Mouse (Mus musculus): ENCODE measurements around the gene Aknad1. TPM values are rescaled to one million over a fixed set of nuclear protein-coding genes. Genes with fewer than 3 reads are reported as not detected.

Gene Aknad1
- polyA plus RNA-seq, 1 experiment = 1.3 TPM

DNA sequence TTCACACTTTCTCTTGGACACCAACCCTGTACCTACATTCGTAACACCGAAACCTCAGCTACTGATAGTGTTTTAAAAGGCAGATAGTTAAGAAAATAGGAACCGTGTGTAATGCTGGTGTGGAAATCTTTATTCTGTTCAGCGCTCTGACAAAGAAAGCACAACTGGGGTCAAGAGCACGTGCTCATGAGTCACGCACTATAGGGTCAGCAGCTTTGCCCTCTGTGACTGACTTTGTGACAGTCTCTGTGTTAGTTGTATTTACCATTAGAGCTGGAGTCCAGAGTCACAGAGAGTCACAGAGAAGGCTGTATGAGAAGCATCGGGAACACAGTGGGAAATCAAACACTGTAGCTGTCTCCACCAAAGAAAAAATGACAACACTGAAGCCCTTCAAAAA lies 27.5 kb downstream of the Aknad1 start:
- H3K27ac ChIP-seq (ENCODE audit: control insufficient read depth, insufficient read depth, low read depth, low read length, poor library complexity) = no peak overlapping the region
- TF ChIP-seq CTCF (IDR thresholded peaks at IDR 0.05; ENCODE audit: control insufficient read depth, insufficient read depth, low read length) = no peak
- no peak for TF ChIP-seq POLR2A (IDR thresholded peaks at IDR 0.05; ENCODE audit: borderline replicate concordance, control insufficient read depth, low read depth, low read length)
- H3K4me1 ChIP-seq (ENCODE audit: control insufficient read depth, insufficient read depth, low read length) = no peaks in the 10 kb centered on the region
- H3K4me3 ChIP-seq (replicated peaks; ENCODE audit: control insufficient read depth, low read depth, low read length) = no peak overlapping the region
- WGBS = 65% methylated on average over 7 of the region's 7 CpGs

- no peak overlapping the region for H3K4me3 ChIP-seq (replicated peaks; ENCODE audit: control insufficient read depth, low read depth, low read length)
- no peaks in the 10 kb centered on the region for H3K4me1 ChIP-seq (ENCODE audit: control insufficient read depth, insufficient read depth, low read length)
- TF ChIP-seq POLR2A (IDR thresholded peaks at IDR 0.05; ENCODE audit: borderline replicate concordance, control insufficient read depth, low read depth, low read length) (no peak), CTCF (IDR thresholded peaks at IDR 0.05; ENCODE audit: control insufficient read depth, insufficient read depth, low read length) (no peak)
- H3K27ac ChIP-seq (ENCODE audit: control insufficient read depth, insufficient read depth, low read depth, low read length, poor library complexity) = no peak overlapping the region
- 21% methylated on average over 10 of the region's 10 CpGs for WGBS
Observed at GRCm38 (mm10) chr3:108767416-108767815, 28.0 kb downstream of the Aknad1 start.

- Histone ChIP-seq H3K27ac (ENCODE audit: control insufficient read depth, insufficient read depth, low read depth, low read length, poor library complexity) (no peak overlapping the region), H3K4me3 (replicated peaks; ENCODE audit: control insufficient read depth, low read depth, low read length) (no peak overlapping the region), H3K4me1 (ENCODE audit: control insufficient read depth, insufficient read depth, low read length) (no peaks in the 10 kb centered on the region)
- TF ChIP-seq POLR2A (IDR thresholded peaks at IDR 0.05; ENCODE audit: borderline replicate concordance, control insufficient read depth, low read depth, low read length) (no peak), CTCF (IDR thresholded peaks at IDR 0.05; ENCODE audit: control insufficient read depth, insufficient read depth, low read length) (no peak)
- WGBS = 62% methylated on average over 6 of the region's 6 CpGs
Observed at GRCm38 (mm10) chr3:108769547-108769946, 30.1 kb downstream of the Aknad1 start.

GRCm38 (mm10) chr3:108770725-108771368 lies 31.4 kb downstream of the Aknad1 start:
- Histone ChIP-seq H3K4me3 (replicated peaks; ENCODE audit: control insufficient read depth, low read depth, low read length) (no peak overlapping the region), H3K4me1 (ENCODE audit: control insufficient read depth, insufficient read depth, low read length) (no peaks in the 10 kb centered on the region), H3K27ac (ENCODE audit: control insufficient read depth, insufficient read depth, low read depth, low read length, poor library complexity) (no peak overlapping the region)
- TF ChIP-seq POLR2A (IDR thresholded peaks at IDR 0.05; ENCODE audit: borderline replicate concordance, control insufficient read depth, low read depth, low read length) (no peak), CTCF (IDR thresholded peaks at IDR 0.05; ENCODE audit: control insufficient read depth, insufficient read depth, low read length) (no peak)
- WGBS = 47% methylated on average over 6 of the region's 6 CpGs

DNA sequence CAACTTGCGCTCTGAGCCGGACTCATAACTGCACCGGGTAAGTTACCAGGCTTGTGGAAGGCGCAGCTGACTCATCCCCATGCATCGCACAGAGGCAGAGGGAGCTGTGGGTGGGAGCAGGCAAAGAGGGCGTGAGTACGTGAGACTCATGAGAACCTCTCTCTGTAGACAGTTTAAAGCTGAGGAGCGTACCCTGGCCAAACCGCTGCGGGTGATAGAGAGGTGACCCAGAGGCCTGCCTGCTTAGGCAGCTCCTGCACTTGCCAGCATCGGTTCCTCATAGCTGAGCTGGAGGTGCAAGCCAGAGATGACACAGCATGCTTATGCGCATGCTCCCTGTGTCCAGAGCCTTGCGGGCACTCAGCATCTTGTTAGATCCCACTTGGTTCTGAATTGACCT lies 32.8 kb downstream of the Aknad1 start:
- H3K4me1 ChIP-seq (ENCODE audit: control insufficient read depth, insufficient read depth, low read length) = no peaks in the 10 kb centered on the region
- TF ChIP-seq POLR2A (IDR thresholded peaks at IDR 0.05; ENCODE audit: borderline replicate concordance, control insufficient read depth, low read depth, low read length) (no peak), CTCF (IDR thresholded peaks at IDR 0.05; ENCODE audit: control insufficient read depth, insufficient read depth, low read length) (no peak)
- 81% methylated on average over 13 of the region's 13 CpGs for WGBS
- H3K27ac ChIP-seq (ENCODE audit: control insufficient read depth, insufficient read depth, low read depth, low read length, poor library complexity) = no peak overlapping the region
- no peak overlapping the region for H3K4me3 ChIP-seq (replicated peaks; ENCODE audit: control insufficient read depth, low read depth, low read length)

DNA sequence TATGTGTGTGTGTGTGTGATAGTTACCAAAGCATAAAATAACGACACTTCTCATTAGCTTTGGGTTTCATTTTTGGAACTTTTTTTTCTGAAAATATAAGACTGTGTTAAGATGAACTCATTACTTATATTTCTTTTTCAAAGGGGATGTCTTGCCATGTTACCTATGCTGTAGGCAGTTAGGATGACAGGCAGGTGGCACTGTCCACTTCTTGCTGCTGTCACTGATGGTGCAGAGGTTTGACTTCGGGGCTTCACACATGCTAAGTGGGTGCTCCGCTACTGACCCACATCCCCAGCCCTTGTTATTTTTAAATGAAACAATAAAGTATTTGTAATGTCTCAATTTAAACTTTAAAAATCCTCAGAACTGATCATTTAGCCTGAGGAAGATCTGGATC lies 33.4 kb downstream of the Aknad1 start:
- Histone ChIP-seq H3K4me1 (ENCODE audit: control insufficient read depth, insufficient read depth, low read length) (no peaks in the 10 kb centered on the region), H3K27ac (ENCODE audit: control insufficient read depth, insufficient read depth, low read depth, low read length, poor library complexity) (no peak overlapping the region), H3K4me3 (replicated peaks; ENCODE audit: control insufficient read depth, low read depth, low read length) (no peak overlapping the region)
- 86% methylated on average over 3 of the region's 3 CpGs for WGBS
- TF ChIP-seq POLR2A (IDR thresholded peaks at IDR 0.05; ENCODE audit: borderline replicate concordance, control insufficient read depth, low read depth, low read length) (no peak), CTCF (IDR thresholded peaks at IDR 0.05; ENCODE audit: control insufficient read depth, insufficient read depth, low read length) (0 out of 2 replicates have a peak, but pooled peaks have one; percentile 9)

- 74% methylated on average over 4 of the region's 4 CpGs for WGBS
- Histone ChIP-seq H3K27ac (ENCODE audit: control insufficient read depth, insufficient read depth, low read depth, low read length, poor library complexity) (no peak overlapping the region), H3K4me3 (replicated peaks; ENCODE audit: control insufficient read depth, low read depth, low read length) (no peak overlapping the region), H3K4me1 (ENCODE audit: control insufficient read depth, insufficient read depth, low read length) (no peaks in the 10 kb centered on the region)
- TF ChIP-seq POLR2A (IDR thresholded peaks at IDR 0.05; ENCODE audit: borderline replicate concordance, control insufficient read depth, low read depth, low read length) = no peak
- TF ChIP-seq CTCF (IDR thresholded peaks at IDR 0.05; ENCODE audit: control insufficient read depth, insufficient read depth, low read length) = no peak
Observed at GRCm38 (mm10) chr3:108778761-108779540, 39.5 kb downstream of the Aknad1 start.

DNA sequence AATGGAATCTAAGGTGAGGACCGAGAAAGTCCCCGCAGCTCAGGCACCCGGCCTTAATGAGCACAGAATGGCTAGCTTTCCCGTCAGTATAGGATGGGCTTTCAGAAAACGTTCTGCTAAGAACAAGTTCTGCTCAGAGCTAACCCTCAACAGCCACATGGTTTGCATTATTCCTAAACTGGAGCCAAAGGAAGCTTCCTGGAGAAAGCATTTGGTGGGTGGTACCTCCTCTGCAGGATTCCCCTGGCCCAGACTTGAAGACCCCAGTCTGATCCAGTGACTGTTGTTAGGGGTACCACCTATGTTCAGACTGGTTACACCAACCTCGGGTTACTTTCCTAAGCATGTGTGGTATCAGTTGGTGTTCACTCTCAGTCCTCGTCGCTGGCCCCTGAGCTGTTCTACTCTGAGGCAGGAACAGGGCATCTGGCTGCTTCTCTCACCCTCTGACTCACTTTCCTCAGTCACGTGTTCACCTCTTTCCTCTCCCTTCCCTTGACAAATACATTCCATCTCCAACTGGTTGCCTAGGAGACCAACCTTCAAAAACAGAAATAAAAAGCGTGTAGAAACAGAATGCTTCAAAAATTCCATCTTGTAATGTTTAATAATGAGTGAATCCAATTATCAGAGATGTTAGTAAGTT lies 41.9 kb downstream of the Aknad1 start:
- H3K4me1 ChIP-seq (ENCODE audit: control insufficient read depth, insufficient read depth, low read length) = no peaks in the 10 kb centered on the region
- TF ChIP-seq POLR2A (IDR thresholded peaks at IDR 0.05; ENCODE audit: borderline replicate concordance, control insufficient read depth, low read depth, low read length) (no peak), CTCF (IDR thresholded peaks at IDR 0.05; ENCODE audit: control insufficient read depth, insufficient read depth, low read length) (no peak)

More for the DNA sequence above, 41.9 kb downstream of the Aknad1 start:
- WGBS = 66% methylated on average over 10 of the region's 10 CpGs
- Histone ChIP-seq H3K27ac (ENCODE audit: control insufficient read depth, insufficient read depth, low read depth, low read length, poor library complexity) (no peak overlapping the region), H3K4me3 (replicated peaks; ENCODE audit: control insufficient read depth, low read depth, low read length) (no peak overlapping the region)
